Mouse (Mus musculus) 416B (cell line): ENCODE measurements around the gene Mx1.

Source experiments
- DNase-seq: peaks from one replicate; pipeline ENCODE4 v3.0.0; 2011; ENCODE audit warnings: low read depth

Gene Mx1

DNA sequence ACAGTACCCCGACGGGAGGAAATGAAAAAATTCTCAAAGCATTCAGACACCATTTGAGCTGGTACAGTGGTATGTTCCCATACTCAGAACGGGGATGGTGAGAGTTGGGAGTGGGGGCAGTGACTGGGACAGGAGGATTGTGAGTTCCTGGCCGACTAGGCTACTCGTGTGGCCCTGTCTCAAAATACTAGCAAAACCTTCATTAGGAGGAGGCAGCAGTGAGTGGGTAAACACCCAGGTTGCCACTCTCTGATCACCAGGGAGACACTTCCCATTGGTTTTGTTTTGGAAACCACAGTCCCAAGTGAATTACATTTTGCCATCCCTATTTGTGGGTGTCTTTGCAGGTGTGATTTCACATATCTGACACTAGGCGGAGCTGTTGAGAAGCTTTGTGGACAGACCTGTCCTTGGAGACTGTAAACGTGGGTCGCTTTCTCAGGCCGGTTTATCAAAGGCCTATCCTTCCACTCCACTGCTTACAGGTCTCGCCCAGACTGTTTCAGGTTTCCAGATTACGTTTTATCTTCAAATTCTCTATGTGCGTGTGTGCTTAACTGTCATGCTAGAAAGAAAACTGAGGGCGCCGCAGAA, 18.9 kb downstream of the Mx1 start:
- peak; percentile 86 for DNase-seq

- no peak for DNase-seq
These were observed 20.7 kb downstream of the Mx1 start for GRCm38 (mm10) chr16:97441967-97442366.

DNA sequence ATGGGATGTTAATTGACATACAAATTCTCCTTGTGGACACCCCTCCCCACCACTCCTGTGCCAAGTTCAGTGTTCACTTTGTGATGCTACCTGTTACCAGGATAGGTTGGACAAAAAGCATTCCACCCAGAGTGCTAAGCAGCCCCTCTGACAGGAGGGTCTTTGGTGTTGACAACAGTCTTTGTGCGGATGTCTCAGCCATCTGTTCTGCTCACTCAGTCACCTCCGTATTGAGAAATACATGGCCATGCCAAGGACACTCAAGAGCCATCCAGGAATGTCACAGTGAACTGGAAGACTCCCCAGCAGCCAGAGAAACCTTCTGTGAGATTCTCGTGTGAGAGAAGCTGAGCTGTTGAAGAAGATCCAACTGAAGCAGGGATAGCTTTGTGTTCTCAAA, 24.5 kb downstream of the Mx1 start:
- no peak for DNase-seq

GRCm38 (mm10) chr16:97437448-97438056, 25.2 kb downstream of the Mx1 start:
- DNase-seq: no peak

DNA sequence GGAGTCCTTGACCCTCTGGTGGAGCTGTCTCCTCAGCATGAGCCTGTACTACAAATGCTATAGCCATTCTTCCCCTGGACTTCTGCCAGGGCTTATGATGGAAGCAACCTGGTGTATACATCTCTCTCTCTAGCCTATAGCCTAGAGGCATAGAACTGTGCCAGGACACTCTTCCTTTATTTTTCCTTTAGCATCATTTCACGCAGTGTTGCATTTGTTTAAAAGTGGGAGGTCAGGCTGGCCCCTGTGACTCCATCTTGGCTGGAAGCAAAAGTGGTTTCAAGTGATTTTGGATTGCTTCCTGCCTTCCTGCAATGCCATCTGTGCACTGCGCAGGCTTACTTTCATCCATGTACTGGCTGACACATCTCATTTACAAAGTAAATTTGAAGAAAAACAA, 28.5 kb downstream of the Mx1 start:
- no peak for DNase-seq

- DNase-seq: peak; percentile 98
These were observed 31.4 kb downstream of the Mx1 start for GRCm38 (mm10) chr16:97431328-97431727.

GRCm38 (mm10) chr16:97430091-97430490, 32.6 kb downstream of the Mx1 start:
- DNase-seq: no peak

GRCm38 (mm10) chr16:97428026-97428425, 34.7 kb downstream of the Mx1 start:
- no peak for DNase-seq

DNA sequence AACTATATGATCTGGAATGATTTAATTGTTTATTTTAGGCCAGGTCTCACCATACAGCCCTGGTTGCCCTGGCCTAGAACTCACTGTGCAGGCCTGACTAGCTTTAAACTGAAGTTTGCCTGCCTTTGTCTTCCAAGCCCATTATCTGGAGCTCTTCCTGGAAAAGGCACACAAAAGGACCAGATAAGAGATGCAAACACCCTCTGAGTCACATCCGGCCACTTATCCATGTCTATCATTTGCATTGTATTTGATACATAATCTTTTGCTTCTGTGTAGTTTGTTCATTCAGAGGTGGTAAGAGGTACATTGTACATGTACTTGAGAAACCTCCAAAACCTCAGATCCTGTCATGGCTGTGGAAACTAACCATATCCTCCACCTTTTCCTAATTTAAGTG, 39.1 kb downstream of the Mx1 start:
- DNase-seq: peak; percentile 69

GRCm38 (mm10) chr16:97421671-97422070, 41.0 kb downstream of the Mx1 start:
- no peak for DNase-seq

DNA sequence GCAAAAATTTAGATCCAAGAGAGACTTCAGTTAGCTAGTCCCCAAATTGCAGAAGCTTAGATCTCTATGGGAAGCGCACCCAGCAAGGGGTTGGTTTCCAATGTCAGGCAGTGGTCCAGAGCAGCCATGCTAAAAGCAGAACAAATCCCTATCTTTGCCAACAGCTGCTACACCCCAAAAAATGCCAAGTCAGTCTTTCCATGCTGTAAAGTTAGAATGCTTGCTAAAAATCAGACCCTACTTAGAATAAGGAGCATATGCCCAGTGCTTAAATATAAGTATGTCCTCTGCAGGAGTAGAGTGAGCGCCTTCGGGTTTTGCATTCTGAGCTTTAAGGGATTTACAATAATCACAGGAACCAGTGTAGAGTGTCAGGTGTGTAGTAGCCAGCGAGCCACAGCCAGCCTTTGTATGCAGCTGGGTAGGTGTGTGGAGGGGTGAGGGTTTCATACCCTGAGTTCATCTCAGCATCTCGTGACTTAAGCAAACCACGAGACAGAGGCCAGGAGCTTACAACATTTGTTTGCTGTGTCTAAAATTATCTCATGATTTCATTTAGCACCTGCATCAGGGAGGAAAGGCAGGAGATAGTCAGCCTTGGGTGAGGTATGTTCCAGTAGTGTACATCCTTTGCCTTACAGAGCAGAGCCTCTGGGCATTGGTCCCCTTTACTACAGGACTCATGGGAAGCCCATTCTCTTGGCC, 43.8 kb downstream of the Mx1 start:
- no peak for DNase-seq

GRCm38 (mm10) chr16:97417896-97418542, 44.7 kb downstream of the Mx1 start:
- DNase-seq: peak; percentile 64

DNA sequence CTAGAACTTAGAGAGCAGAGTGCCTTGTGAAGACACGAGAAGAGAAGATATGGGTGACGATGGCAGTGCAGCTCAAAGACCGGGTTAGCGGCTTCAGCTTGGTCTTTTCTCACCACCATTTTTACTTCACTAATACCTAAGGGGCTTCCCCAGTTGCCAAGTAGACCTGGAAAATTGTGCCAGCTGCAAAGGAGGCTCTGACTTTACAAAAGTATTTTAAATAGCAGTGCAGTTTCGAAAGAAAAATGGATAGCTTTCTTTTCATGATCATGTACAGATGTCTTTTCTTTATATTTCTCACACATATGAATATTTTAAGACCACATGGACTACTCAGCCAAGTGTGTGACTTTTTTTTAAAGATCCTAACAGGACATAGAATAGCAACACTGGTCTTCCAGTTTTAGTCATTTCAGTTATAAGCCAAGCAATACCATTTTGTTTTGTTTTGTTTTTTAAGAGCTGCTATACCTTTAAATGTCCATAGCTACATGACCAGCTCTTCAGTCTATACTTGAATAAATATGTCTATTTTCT, 57.2 kb downstream of the Mx1 start:
- no peak for DNase-seq

GRCm38 (mm10) chr16:97402213-97402785, 60.4 kb downstream of the Mx1 start:
- peak; percentile 74 for DNase-seq

DNA sequence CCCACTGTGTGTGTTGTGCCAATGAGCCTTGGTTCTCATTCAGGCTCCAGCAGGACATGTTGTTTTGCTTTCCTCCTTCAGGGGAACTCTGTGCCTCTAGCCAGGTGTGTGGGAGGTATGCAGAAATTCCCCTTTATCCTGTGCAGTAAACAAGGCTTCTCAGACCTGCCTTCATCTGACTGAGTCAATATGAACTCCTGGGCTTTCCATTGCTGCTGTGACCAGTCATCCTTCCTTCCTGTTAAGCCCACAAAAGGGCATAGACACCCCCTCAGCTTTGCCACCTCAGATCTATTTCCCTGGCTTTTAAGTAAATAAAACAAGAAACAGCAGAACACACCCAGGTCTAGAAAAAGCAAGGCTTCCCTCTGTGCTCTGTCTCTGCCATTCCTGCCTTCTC, 61.0 kb downstream of the Mx1 start:
- peak; percentile 70 for DNase-seq

- no peak for DNase-seq
These were observed 62.7 kb downstream of the Mx1 start for GRCm38 (mm10) chr16:97399991-97400390.

DNA sequence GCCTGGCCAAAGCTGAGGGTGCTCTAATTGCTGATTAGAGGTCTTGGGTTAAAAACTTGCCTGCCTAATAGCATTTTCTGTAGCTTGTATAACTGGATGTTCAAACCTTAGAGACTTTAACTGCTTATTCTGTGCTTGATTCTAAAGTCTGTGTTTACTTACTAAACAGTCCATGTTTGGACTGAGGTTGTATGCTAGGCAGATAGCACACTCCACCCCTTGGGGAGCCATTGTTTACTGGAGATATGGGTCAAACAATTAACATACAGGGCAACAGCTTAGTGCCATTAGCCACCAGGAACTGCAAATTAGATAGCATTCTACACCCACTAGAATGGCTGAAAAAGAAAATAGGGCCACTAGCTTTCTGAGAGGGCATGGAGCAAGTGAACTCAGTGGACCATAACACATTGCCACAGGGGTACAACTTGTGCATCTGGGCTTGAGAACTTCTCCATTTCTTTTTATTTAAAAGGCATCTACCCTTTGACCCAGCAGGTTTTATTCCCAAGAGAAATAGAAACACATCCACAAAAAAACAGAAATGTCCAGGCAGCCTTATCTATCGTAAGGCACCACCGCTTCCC, 64.7 kb downstream of the Mx1 start:
- no peak for DNase-seq
